22 mouse cellular contexts compared by ENCODE assay signal in the genomic region with DNA sequence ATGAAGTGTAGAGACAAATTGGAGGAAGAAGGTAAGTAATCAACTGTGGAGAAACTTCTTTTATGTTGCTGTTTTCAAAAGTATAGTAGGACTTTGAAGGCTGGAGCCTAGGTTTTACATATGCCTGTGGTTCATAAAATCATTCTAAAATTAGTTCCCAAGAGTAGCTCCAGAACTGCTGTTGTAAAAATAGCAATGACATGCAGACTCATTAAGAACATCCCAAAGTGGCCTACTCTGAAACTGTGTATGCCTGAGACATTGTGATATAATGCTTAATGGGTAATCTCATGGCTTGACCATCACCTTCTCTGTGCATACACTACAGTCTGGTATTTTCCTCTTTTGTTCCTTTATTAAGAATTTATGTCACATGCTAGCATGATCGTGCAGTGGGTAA.
DNase-seq lines count a peak whose midpoint lies in the region; ATAC-seq lines count a peak whose summit lies in the region.
"Had no signal": no experiment of that assay in that cellular context is flagged by ENCODE, and none has a peak within 500 bp of the region (broad histone marks: within the 10 kb centered on the region; RNA-seq: fewer than 3 reads in every experiment).

No protein-coding gene starts in this region.

- intact Hi-C loops in heart, postnatal 36 days (cut with DNase I): no loop called here
- intact Hi-C loops in heart, postnatal 14 days (cut with DNase I): no loop called here

- H3K36me3 ChIP-seq in heart, embryonic 10.5 days: no peaks in the 10 kb centered on the region
- no peaks in the 10 kb centered on the region for H3K36me3 ChIP-seq in heart, embryonic 16.5 days (ENCODE audit: control insufficient read depth, insufficient read depth)
- no peaks in the 10 kb centered on the region for H3K36me3 ChIP-seq in midbrain, embryonic 11.5 days (ENCODE audit: control insufficient read depth, insufficient read depth, low read length)
- H3K36me3 ChIP-seq: embryonic facial prominence, embryonic 15.5 days; forebrain, embryonic 10.5 days; G1E; hindbrain, embryonic 12.5 days had no signal

- peak overlapping the region; percentile 16; the same call in 1 of the 2 replicates for H3K27ac ChIP-seq in heart, embryonic 10.5 days
- H3K27ac ChIP-seq in heart, embryonic 16.5 days (ENCODE audit: low read length): peak overlapping the region; percentile 47
- no peak overlapping the region for H3K27ac ChIP-seq in midbrain, embryonic 11.5 days (ENCODE audit: low read depth, low read length)
- H3K27ac ChIP-seq: embryonic facial prominence, embryonic 15.5 days; forebrain, embryonic 10.5 days; hindbrain, embryonic 12.5 days had no signal

- no peaks in the 10 kb centered on the region for H3K27me3 ChIP-seq in heart, embryonic 10.5 days (ENCODE audit: insufficient read depth, poor library complexity, severe bottlenecking)
- H3K27me3 ChIP-seq in heart, embryonic 16.5 days (ENCODE audit: control insufficient read depth, insufficient read depth, low read length): no peaks in the 10 kb centered on the region
- H3K27me3 ChIP-seq in midbrain, embryonic 11.5 days (ENCODE audit: control insufficient read depth, insufficient read depth, low read length): no peaks in the 10 kb centered on the region
- H3K27me3 ChIP-seq: embryonic facial prominence, embryonic 15.5 days; hindbrain, embryonic 12.5 days had no signal

- H3K9me3 ChIP-seq in heart, embryonic 10.5 days: no peaks in the 10 kb centered on the region
- H3K9me3 ChIP-seq in heart, embryonic 16.5 days (replicated peaks; ENCODE audit: control insufficient read depth, low read length): no peaks in the 10 kb centered on the region
- H3K9me3 ChIP-seq in midbrain, embryonic 11.5 days (ENCODE audit: control insufficient read depth, low read length): no peaks in the 10 kb centered on the region
- H3K9me3 ChIP-seq: embryonic facial prominence, embryonic 15.5 days; forebrain, embryonic 10.5 days; G1E; hindbrain, embryonic 12.5 days had no signal

- WGBS in heart, embryonic 10.5 days: 91% methylated on average over 1 of the region's 1 CpGs
- 58% methylated on average over 1 of the region's 1 CpGs for whole genome bisulfite sequencing in heart, embryonic 16.5 days
- WGBS in midbrain, embryonic 11.5 days: 83% methylated on average over 1 of the region's 1 CpGs

- H3K4me1 ChIP-seq in heart, embryonic 10.5 days: no peaks in the 10 kb centered on the region
- H3K4me1 ChIP-seq in heart, embryonic 16.5 days (ENCODE audit: control insufficient read depth, insufficient read depth, low read length): 0 out of 2 replicates have a peak, but pooled peaks cover 2% of the 10 kb centered on the region
- no peaks in the 10 kb centered on the region for H3K4me1 ChIP-seq in midbrain, embryonic 11.5 days (ENCODE audit: control insufficient read depth, insufficient read depth, low read length)
- H3K4me1 ChIP-seq: embryonic facial prominence, embryonic 15.5 days; forebrain, embryonic 10.5 days; hindbrain, embryonic 12.5 days had no signal

- no peak overlapping the region for H3K9ac ChIP-seq in heart, embryonic 16.5 days (ENCODE audit: low read length)
- no peak overlapping the region for H3K9ac ChIP-seq in midbrain, embryonic 11.5 days (ENCODE audit: low read length)
- H3K9ac ChIP-seq: embryonic facial prominence, embryonic 15.5 days; hindbrain, embryonic 12.5 days had no signal

- peak; percentile 55; the same call in 1 of the 2 replicates for ATAC-seq in heart, embryonic 16.5 days (replicated peaks; ENCODE audit: extremely low read depth, insufficient read depth, low FRiP score)
- ATAC-seq in midbrain, embryonic 11.5 days (ENCODE audit: low FRiP score): no peak
- ATAC-seq: forebrain, embryonic 14.5 days; hindbrain, embryonic 16.5 days; inflammation-experienced regulatory T-cells, adult 6 months; intestine, postnatal 0 days had no signal

- H3K4me2 ChIP-seq in heart, embryonic 16.5 days (ENCODE audit: low read depth, low read length): no peak overlapping the region
- no peak overlapping the region for H3K4me2 ChIP-seq in midbrain, embryonic 11.5 days
- H3K4me2 ChIP-seq: embryonic facial prominence, embryonic 15.5 days; hindbrain, embryonic 12.5 days had no signal

- DNase-seq in heart, adult 18-20 months: peak; percentile 11 to 12
- no peak for DNase-seq in heart, postnatal 36 days
- DNase-seq in heart, embryonic 10.5 days (ENCODE audit: low spot score): no peak
- no peak for DNase-seq in heart, postnatal 14 days
- no peak for DNase-seq in embryo, embryonic 10.5 days (ENCODE audit: low spot score)
- no peak for DNase-seq in midbrain, embryonic 11.5 days (ENCODE audit: low spot score, missing footprints)
- DNase-seq: adrenal gland, adult 8-10 months; adrenal gland, postnatal 36 days; cerebellum, adult 2 months; cerebellum, postnatal 10 days; embryo, embryonic 11 days; kidney, adult 8-10 months had no signal

- no peak overlapping the region for H3K4me3 ChIP-seq in heart, embryonic 10.5 days
- H3K4me3 ChIP-seq in heart, embryonic 16.5 days (ENCODE audit: low read length): no peak overlapping the region
- H3K4me3 ChIP-seq in midbrain, embryonic 11.5 days (ENCODE audit: low read depth, low read length): no peak overlapping the region
- H3K4me3 ChIP-seq: embryonic facial prominence, embryonic 15.5 days; erythroblast, embryonic 14.5 days; forebrain, embryonic 10.5 days; hindbrain, embryonic 12.5 days had no signal

Comparison
In these comparisons a context has a peak if more than half of its experiments do, and no peak if none do; other contexts are left out.
1. DNase-seq: peak in heart, adult 18-20 months (2 of 2); none in heart, postnatal 36 days (0 of 2), heart, embryonic 10.5 days (single experiment), heart, postnatal 14 days (0 of 2), embryo, embryonic 10.5 days (single experiment) and midbrain, embryonic 11.5 days (single experiment).